Mouse (Mus musculus) small intestine, adult 10 weeks (tissue): ENCODE results near the gene Igdcc3. TPM values are rescaled to one million over a fixed set of nuclear protein-coding genes. Genes with fewer than 3 reads are reported as not detected.

Source experiments
- polyA plus RNA-seq: library from polyadenylated mRNA; stranded (reverse); fragments of 350-450 nt; fragmentation: Illumina TruSeq; extraction: RNeasy Lipid Tissue Mini Kit (QIAGEN cat#74804); gene quantifications from one replicate; pipeline ENCODE4 v1.2.3, GENCODE M21; 2014; ENCODE audit warnings: low replicate concordance

Igdcc3 gene
- polyA plus RNA-seq = not detected

DNA sequence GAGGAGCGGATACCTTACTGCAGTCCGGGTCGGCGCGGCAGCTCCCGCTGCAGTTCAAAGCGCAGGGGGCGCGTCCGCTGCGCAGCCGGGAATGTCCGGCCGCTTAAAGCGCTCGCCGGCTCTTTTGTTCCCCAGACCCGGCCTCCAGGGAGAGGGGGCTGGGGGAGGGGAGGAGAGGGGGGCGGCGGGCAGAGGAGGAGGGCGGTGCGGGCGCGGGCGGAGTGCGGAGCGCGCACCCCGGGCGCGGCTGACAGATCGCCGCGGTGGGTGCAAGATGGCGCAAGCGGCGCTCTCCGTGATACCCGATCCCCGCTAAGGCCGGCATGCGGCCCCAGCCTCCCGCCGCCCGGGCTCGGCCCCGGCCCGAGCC, at the start of gene Igdcc3:
Gene Igdcc3, plus strand, starts transcription at position 254 of the 370 bp plus-strand sequence.

DNA sequence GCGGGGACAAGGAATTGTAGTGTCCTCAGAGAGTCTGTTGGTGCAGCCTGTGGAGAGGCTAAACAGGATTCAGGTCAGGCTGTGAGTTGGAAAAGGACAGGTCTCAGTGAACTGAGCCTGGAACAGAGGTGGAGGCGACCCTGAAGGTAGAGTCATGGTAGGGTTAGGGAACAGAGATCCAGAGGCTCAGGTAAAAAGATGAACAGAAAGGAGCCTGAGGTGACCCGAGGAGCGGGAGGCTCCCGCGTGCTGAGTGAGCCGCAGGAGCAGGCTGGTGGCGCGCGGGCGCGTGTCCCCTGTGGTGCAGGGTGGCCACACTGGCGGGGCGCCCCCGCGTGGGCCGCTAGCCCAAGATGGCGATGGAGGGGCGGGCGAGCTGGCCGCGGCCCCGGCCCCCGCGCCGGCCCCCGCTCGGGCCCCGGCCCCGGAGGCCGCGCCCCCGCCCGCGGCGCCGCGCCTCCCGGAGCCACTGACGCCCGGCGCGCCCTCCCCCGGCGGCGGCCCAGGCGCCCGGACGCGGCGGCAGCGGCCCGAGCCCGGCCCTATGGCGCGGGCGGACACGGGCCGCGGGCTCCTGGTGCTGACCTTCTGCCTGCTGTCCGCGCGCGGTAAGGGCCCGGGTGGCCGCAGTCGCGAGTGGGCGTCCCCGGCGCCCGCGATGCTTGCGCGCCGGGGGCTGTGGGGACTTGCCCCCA, 39.9 kb upstream of the Igdcc3 start, which contains the start of gene Igdcc4:
Gene Igdcc4, plus strand, starts transcription at position 496 of the 695 bp plus-strand sequence.

DNA sequence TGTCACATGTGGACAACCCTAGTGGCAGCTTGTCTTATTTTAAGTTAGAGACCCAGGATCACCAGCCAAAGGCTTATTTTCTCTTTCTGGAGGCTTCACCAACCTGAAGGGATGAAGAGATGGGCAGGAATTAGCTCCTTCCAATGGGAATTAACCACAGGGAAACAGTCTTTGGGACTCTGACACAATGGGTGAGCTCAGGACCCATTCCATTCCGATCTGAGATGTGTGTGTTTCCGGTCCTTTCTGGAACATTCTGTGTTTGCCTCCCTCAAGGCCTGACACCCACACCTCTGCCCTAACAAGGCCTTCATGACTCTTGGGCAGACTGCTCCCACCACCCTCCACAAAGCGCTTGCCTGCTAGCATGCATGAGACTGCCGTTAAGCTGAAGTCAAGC, 54.1 kb downstream of the Igdcc3 start, which contains the start of gene Parp16:
Gene Parp16, plus strand, starts transcription at position 301 of the 400 bp plus-strand sequence.

Other genes with a start within 250 kb of the Igdcc3 start
- not detected for gene Slc24a1, start 189.6 kb upstream of the Igdcc3 start, polyA plus RNA-seq
- 13.4 TPM for gene Ints14, start 180.3 kb upstream of the Igdcc3 start, polyA plus RNA-seq
- 78.4 TPM for gene Hacd3, start 119.5 kb upstream of the Igdcc3 start, polyA plus RNA-seq
- 115 TPM for gene Dpp8, start 108.8 kb upstream of the Igdcc3 start, polyA plus RNA-seq
- 0.56 TPM for gene Igdcc4, start 39.7 kb upstream of the Igdcc3 start, polyA plus RNA-seq
- 5.1 TPM for gene Parp16, start 54.2 kb downstream of the Igdcc3 start, polyA plus RNA-seq
- 0.89 TPM for gene Cilp, start 124.0 kb downstream of the Igdcc3 start, polyA plus RNA-seq
- gene Clpx, start 153.1 kb downstream of the Igdcc3 start, polyA plus RNA-seq = 107 TPM
- 5.3 TPM for gene Pdcd7, start 204.9 kb downstream of the Igdcc3 start, polyA plus RNA-seq
- not detected for gene Ubap1l, start 219.9 kb downstream of the Igdcc3 start, polyA plus RNA-seq